Mouse (Mus musculus) liver, adult 2 months (tissue): ENCODE measurements around the gene Kank4.

ENCODE experiments used
- CTCF ChIP-seq: fragments of 200-500 bp; IDR thresholded peaks from 2 replicates; pipeline ENCODE4 v1.5.1; 2011; ENCODE audit warnings: low read depth, low read length, control low read depth
- POLR2A ChIP-seq: fragments of 200-500 bp; IDR thresholded peaks from 2 replicates; pipeline ENCODE4 v1.6.1; 2011; ENCODE audit warnings: low read length, control low read depth; ENCODE audit not compliant: insufficient read depth; ENCODE audit errors: extremely low read depth

GRCm38 (mm10) chr4:98826701-98827100, 9.4 kb upstream of the Kank4 start:
- TF ChIP-seq POLR2A (no peak), CTCF (no peak)
